Mouse (Mus musculus) heart, postnatal 0 days (tissue): ENCODE results near the gene Atxn1. TPM values are rescaled to one million over a fixed set of nuclear protein-coding genes. Genes with fewer than 3 reads are reported as not detected.

Experiments used
- ATAC-seq: fragments of 200-750 bp; cut with Nextera tagmentation; 2 replicates; pipeline ENCODE4 v1.8.0; 2017; ENCODE audit warnings: low read depth, moderate number of reproducible peaks, moderate library complexity; ENCODE audit not compliant: insufficient read depth
- DNase-seq: peaks from one replicate; pipeline ENCODE4 v3.0.0-alpha.2; 2016; ENCODE audit warnings: low spot score
- H3K27ac ChIP-seq: fragments of 300-500 bp; sonication (generic); 2 replicates; pipeline ENCODE4 v1.5.1; 2014; ENCODE audit warnings: low read depth, mild to moderate bottlenecking
- H3K27me3 ChIP-seq: fragments of 300-500 bp; sonication (generic); 2 replicates; pipeline ENCODE4 v1.6.1; 2014; ENCODE audit warnings: low read length, mixed read lengths; ENCODE audit not compliant: control insufficient read depth, insufficient read depth
- H3K36me3 ChIP-seq: fragments of 300-500 bp; sonication (generic); replicated peaks from 2 replicates; pipeline ENCODE4 v1.6.1; 2014; ENCODE audit warnings: low read length, mixed read lengths; ENCODE audit not compliant: control insufficient read depth, insufficient read depth
- H3K4me1 ChIP-seq: fragments of 300-500 bp; sonication (generic); 2 replicates; pipeline ENCODE4 v1.6.1; 2014; ENCODE audit warnings: antibody characterized with exemption; ENCODE audit not compliant: control insufficient read depth, insufficient read depth
- H3K4me2 ChIP-seq: fragments of 300-500 bp; sonication (generic); 2 replicates; pipeline ENCODE4 v1.6.1; 2014; ENCODE audit warnings: low read depth, mild to moderate bottlenecking, low read length, moderate library complexity
- H3K4me3 ChIP-seq: fragments of 300-500 bp; sonication (generic); 2 replicates; pipeline ENCODE4 v1.5.1; 2014; ENCODE audit warnings: low read depth, low read length
- H3K9ac ChIP-seq: fragments of 300-500 bp; sonication (generic); replicated peaks from 2 replicates; pipeline ENCODE4 v1.6.1; 2014; ENCODE audit warnings: low read depth, low read length, mixed read lengths
- H3K9me3 ChIP-seq: fragments of 300-500 bp; sonication (generic); replicated peaks from 2 replicates; pipeline ENCODE4 v1.6.1; 2016; ENCODE audit warnings: low read length; ENCODE audit not compliant: control insufficient read depth
- CTCF ChIP-seq: IDR thresholded peaks from 2 replicates; pipeline ENCODE4 v1.5.1; 2016; ENCODE audit warnings: antibody characterized with exemption, control low read depth, low read depth
- EP300 ChIP-seq: IDR thresholded peaks from 2 replicates; pipeline ENCODE4 v1.6.1; 2016; ENCODE audit warnings: antibody characterized with exemption, low read depth
- whole genome bisulfite sequencing: fragments of 180-500 bp; shearing (Covaris S2); extraction: QIAGEN DNeasy Blood & Tissue Kit; methylation state at CpG from one replicate; pipeline ENCODE4 v1.1.7; 2014; 5-methylcytosine and 5-hydroxymethylcytosine counted together
- polyA plus RNA-seq: library from polyadenylated mRNA; unstranded; fragments of >200 nt; fragmentation: Nextera tagmentation; extraction: Ambion mirVana; gene quantifications from 2 replicates; pipeline ENCODE4 v1.2.1, GENCODE M21; 2015
- total RNA-seq: library from RNA; depleted of rRNA; stranded (reverse); fragments of >200 nt; gene quantifications from 2 replicates; pipeline ENCODE4 v1.2.3, GENCODE M21; 2014; ENCODE audit warnings: low replicate concordance

Gene Atxn1
- total and polyA plus RNA-seq, 2 experiments from 2014 or later = 10.3 to 15.0 TPM

GRCm38 (mm10) chr13:45538532-45539204 lies 426.1 kb downstream of the Atxn1 start:
- Histone ChIP-seq H3K36me3 (peaks cover 42% of the 10 kb centered on the region), H3K4me3 (peak overlapping the region; percentile 37), H3K9ac (no peak overlapping the region; the same call in 1 of the 2 replicates), H3K4me2 (peak overlapping the region; percentile 66), H3K27me3 (no peaks in the 10 kb centered on the region), H3K27ac (peak overlapping the region; percentile 85), H3K4me1 (peaks cover 36% of the 10 kb centered on the region), H3K9me3 (no peaks in the 10 kb centered on the region)
- ATAC-seq (peak; percentile 64), DNase-seq (peak; percentile 86)
- 15% methylated on average over 10 of the region's 10 CpGs for WGBS
- TF ChIP-seq CTCF = peak; percentile 97
- peak; percentile 28; the same call in 1 of the 2 replicates for TF ChIP-seq EP300

DNA sequence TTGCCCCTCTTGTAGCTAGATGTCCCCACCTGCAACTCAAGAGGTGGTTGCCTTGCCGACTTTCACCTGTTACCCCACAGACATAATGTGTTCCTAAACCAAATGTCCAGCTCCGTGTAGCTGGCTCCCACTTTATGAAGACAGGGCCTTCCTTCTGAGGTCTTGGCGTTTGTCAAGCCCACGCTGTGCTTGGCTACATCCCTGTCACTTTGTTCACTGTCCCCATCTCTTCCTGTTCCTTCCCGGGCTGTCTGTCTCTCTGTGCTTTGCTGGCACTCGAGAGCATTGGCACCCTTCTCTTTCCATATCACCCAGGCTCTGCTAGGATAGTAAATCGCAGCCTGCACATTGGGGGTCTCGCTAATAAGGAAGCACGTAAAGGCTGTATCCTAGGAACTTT lies 426.7 kb downstream of the Atxn1 start:
- no peak for ATAC-seq
- peak overlapping the region; percentile 85 for H3K27ac ChIP-seq
- TF ChIP-seq EP300 (no peak), CTCF (no peak)
- DNase-seq = no peak
- no peaks in the 10 kb centered on the region for H3K9me3 ChIP-seq
- WGBS = 32% methylated on average over 9 of the region's 9 CpGs
- no peak overlapping the region for H3K4me3 ChIP-seq
- H3K36me3 ChIP-seq = peaks cover 42% of the 10 kb centered on the region
- H3K9ac ChIP-seq = 0 out of 2 replicates have a peak overlapping the region, but pooled peaks have one; percentile 2
- H3K27me3 ChIP-seq = no peaks in the 10 kb centered on the region
- peaks cover 36% of the 10 kb centered on the region for H3K4me1 ChIP-seq
- H3K4me2 ChIP-seq = no peak overlapping the region

DNA sequence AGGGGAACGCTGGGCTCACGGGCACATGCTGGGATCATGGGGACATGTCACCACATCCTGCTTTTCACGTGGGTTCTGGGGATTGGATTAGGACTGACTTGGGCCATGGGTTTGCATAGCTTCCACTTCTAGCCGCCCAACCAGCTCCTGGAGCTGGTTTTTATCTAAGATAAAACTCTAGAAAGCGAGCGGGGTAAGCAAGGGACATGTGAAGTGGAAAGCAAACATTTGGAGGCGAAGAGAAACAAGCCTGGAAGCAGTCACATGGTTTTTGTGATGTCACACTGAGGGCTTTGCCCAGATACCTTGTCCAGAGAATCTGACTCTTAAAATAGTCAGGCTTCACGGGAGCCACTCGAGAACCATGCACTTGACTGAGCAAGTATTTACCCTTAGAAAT lies 427.7 kb downstream of the Atxn1 start:
- Histone ChIP-seq H3K4me3 (no peak overlapping the region), H3K27me3 (no peaks in the 10 kb centered on the region), H3K27ac (peak overlapping the region; percentile 92), H3K4me1 (peaks cover 38% of the 10 kb centered on the region), H3K9me3 (no peaks in the 10 kb centered on the region), H3K9ac (no peak overlapping the region), H3K36me3 (peaks cover 37% of the 10 kb centered on the region), H3K4me2 (no peak overlapping the region)
- DNase-seq (peak; percentile 91), ATAC-seq (peak; percentile 73)
- TF ChIP-seq CTCF = no peak
- peak; percentile 76 for TF ChIP-seq EP300
- 22% methylated on average over 9 of the region's 9 CpGs for WGBS

- WGBS = 47% methylated on average over 9 of the region's 9 CpGs
- Histone ChIP-seq H3K4me3 (no peak overlapping the region), H3K4me1 (peaks cover 50% of the 10 kb centered on the region), H3K4me2 (no peak overlapping the region), H3K36me3 (peaks cover 26% of the 10 kb centered on the region), H3K9me3 (no peaks in the 10 kb centered on the region), H3K27me3 (no peaks in the 10 kb centered on the region), H3K27ac (peak overlapping the region; percentile 92), H3K9ac (no peak overlapping the region)
- TF ChIP-seq CTCF (no peak), EP300 (peak; percentile 87)
- ATAC-seq = peak; percentile 12; the same call in 1 of the 2 replicates
- peak; percentile 68 for DNase-seq
These were observed 428.9 kb downstream of the Atxn1 start for GRCm38 (mm10) chr13:45535731-45536453.

GRCm38 (mm10) chr13:45530754-45531153 lies 434.1 kb downstream of the Atxn1 start:
- Histone ChIP-seq H3K9ac (no peak overlapping the region; the same call in 1 of the 2 replicates), H3K27me3 (no peaks in the 10 kb centered on the region), H3K4me2 (no peak overlapping the region), H3K9me3 (no peaks in the 10 kb centered on the region), H3K36me3 (peaks cover 11% of the 10 kb centered on the region), H3K27ac (peak overlapping the region; percentile 95), H3K4me3 (no peak overlapping the region), H3K4me1 (peaks cover 74% of the 10 kb centered on the region)
- peak; percentile 77 for ATAC-seq
- peak; percentile 93 for DNase-seq
- peak; percentile 34; the same call in 1 of the 2 replicates for TF ChIP-seq EP300
- no peak for TF ChIP-seq CTCF
- 7% methylated on average over 6 of the region's 6 CpGs for WGBS
